Mouse (Mus musculus) kidney, postnatal 10 days (tissue): ENCODE results near the gene Wdr19.

Experiments used
- DNase-seq: peaks from one replicate; pipeline ENCODE4 v3.0.0; 2021; ENCODE audit warnings: mixed read lengths

The Wdr19 gene

DNA sequence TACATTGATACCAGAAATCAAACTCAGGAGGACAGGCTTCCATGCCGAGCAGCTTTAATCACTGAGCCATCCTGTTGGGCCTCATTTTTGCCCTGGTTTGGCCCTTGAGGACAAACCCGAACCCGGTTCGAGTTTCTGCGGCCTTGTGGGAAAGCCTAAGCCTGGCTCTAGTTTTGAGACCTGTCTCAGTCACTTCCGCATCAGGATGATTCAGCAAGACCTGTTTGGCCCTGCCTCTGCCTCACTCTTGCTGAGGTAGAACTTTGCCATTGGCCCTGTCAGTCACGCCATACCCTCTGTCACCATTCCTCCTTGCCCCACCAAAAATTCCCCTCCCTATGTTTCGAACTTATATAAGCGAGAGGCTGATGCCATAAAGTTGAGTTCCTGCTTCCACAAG lies 100.6 kb downstream of the Wdr19 start:
- DNase-seq: no peak

DNA sequence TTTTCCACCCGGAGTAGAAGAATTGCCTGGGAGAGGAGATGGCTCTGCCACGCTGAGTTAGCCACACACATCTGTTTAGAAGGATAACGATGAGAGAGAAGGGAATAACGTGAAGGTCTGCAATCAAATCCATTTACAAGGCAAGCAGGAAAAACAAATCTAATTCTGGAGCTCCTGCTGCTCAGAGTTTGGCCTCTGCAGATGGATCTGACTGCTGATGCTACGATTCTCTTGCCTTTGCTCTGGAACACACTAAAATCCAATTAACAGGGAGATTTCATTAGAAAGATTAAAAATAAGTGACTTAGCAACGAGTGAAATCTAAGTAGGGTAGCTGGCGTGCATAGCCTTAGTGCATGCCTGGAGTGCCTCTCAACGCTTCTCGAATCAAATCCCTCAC lies 106.0 kb downstream of the Wdr19 start:
- DNase-seq: no peak

DNA sequence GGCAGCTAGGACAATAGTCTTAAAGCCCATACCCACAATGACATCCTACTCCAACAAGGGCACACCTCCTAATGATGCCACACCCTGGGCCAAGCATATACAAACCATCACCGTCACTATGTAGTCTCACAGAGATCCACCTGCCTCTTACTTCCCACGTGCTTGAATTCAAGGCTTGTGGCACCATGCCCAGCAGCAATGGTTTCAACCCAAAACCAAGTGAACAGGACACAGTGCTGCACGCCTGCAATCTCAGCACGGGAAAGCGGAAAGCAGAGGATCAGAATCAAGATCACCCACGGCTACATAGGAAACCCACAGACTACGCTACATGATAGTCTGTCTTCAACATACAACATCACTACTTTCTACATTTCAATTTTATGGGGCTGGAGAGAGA lies 108.7 kb downstream of the Wdr19 start:
- no peak for DNase-seq

DNA sequence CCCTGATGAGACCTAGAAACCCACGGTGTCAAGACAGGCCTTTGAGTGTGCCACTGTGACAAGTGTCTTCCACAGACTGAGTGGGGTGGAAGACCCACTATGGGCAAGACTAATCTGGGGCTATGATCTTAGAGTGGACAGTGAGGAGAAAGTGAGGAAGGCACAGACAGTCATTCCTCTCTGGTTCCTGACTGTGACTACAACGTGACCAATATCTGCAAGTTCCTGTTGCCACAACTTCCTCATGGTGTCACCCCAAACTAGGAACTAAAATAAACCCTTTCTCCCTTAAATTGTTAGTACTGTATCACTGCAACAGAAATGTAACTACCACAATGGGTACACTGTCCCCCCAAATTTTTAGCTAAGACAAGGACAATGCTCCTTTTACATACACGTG lies 109.4 kb downstream of the Wdr19 start:
- no peak for DNase-seq
